Mouse (Mus musculus): Measurements from ENCODE around the gene Ly6f.

Ly6f gene

DNA sequence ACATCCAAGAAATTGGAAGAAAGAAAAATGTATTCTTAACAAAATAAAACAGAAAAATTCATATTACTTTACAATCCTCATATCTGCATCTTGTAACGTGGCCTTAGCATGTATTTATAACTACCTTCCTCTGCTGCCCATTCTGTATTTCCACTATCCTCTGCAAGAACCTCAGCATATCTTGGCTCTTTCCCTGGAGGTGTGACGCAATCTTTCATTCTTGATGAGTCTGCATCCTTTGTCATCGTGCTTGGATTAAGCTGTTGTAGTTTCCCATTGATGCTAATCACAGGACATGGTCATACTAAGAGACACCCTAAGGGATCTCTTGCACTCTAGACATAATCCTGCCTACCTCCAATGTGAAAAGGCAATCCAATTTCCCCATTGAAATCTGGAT lies 50.4 kb downstream of the Ly6f start:
- no peak for DNase-seq

DNA sequence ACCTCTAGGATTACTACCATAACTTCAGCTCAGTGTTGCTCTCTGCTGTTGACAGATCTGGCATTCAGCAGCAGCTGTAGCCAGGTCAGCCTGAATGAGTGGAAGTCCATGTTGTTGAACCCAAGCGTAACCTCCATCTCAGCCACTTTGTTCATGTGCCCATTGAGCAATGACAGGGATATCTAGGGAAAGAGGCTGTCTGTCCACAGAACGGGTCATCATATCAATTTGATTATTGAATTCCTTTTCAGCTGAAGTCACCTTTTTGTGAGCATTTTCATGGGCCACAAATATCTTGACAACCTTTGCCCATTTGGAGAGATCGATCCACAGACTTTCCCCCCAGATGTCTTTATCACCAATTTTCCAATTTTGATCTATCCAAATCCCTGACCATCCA lies 51.9 kb downstream of the Ly6f start:
- DNase-seq = no peak

Data from thymus, postnatal 4 days (tissue).